Mouse (Mus musculus) testis, postnatal 10 days (tissue): ENCODE results near the gene Tas2r107.
"Not testable (repeated sequence)": the region's sequence is repeated elsewhere in the genome, so short reads cannot be mapped to it uniquely, and the experiment has no call there.

Experiments used
- DNase-seq: peaks from one replicate; pipeline ENCODE4 v3.0.0; 2021; ENCODE audit warnings: low spot score

Tas2r107 gene

DNA sequence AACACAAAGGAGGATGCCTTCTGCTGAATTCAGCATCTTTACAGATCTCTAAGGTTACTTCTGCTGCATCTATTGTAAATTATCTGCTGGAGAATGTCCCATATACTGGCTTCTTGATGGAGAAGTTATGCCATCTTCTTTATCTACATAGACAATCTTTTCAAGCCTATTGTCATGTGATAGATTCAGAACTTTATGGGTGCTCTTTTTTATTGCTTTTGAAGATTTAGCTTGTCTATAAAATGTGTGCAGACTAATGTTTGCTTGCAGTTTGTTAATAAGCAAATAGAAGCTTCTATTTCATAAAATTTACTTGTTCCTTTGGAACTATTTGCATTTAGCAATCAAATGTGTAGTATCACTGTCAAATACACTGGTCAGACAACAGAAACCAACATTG lies at the start of gene Tas2r107:
Gene Tas2r107 (minus strand): TSS at position 101 of the 400 bp plus-strand sequence.
- no peak for DNase-seq

GRCm38 (mm10) chr6:131689963-131690362 lies 30.0 kb upstream of the Tas2r107 start, which contains the start of gene Tas2r114:
Tas2r114 (minus strand) TSS chr6:131690063.
- DNase-seq = no peak

DNA sequence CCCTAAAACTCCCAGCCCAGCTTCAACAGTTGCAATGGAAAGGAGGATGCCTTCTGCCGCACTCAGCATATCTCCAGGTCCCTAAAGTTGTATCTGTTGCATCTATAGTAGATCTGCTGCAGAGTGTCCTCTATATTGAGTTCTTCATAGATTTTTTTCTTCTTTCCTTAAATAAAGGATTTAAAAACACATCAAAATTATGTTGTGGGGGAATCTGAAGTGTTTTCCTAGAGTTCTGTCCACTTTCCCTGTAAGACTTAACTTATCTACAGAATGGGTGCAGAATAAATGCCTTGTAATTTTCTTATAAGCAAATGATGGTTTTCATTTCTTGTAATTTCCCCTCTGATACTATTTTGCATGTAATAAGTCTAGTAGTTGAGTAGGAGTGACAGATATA lies 27.4 kb upstream of the Tas2r107 start, which contains the start of gene Tas2r105:
Gene Tas2r105 (minus strand): TSS at position 101 of the 400 bp plus-strand sequence.
- DNase-seq = no peak

- DNase-seq = no peak
These were observed 25.7 kb upstream of the Tas2r107 start, which contains the start of gene Tas2r104 for GRCm38 (mm10) chr6:131685644-131686043. Tas2r104 (minus strand) TSS chr6:131685744.

DNA sequence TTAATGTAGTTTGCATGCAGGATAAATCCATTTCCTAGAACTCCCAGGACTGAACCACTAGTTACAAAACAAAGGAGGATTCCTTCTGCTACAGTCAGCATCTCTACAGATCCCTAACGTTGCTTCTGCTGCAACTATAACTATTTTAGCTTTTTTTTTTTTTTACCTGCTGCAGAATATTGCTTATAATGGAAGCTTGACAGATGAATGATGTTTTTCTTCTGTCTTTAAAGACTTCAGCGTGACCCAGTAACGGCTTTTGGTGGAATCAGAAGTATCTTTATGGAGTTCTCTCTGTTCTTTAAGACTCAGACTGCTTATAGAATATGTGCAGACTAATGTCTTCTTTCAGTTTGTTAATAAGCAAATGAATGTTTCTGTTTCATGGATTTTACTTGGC lies 18.8 kb upstream of the Tas2r107 start, which contains the start of gene Tas2r106:
Gene Tas2r106 (minus strand): TSS at position 101 of the 400 bp plus-strand sequence.
- no peak for DNase-seq

GRCm38 (mm10) chr6:131630812-131631211 lies 29.1 kb downstream of the Tas2r107 start, which contains the start of gene Tas2r130:
Tas2r130 (minus strand) TSS chr6:131630912.
- DNase-seq = no peak

DNA sequence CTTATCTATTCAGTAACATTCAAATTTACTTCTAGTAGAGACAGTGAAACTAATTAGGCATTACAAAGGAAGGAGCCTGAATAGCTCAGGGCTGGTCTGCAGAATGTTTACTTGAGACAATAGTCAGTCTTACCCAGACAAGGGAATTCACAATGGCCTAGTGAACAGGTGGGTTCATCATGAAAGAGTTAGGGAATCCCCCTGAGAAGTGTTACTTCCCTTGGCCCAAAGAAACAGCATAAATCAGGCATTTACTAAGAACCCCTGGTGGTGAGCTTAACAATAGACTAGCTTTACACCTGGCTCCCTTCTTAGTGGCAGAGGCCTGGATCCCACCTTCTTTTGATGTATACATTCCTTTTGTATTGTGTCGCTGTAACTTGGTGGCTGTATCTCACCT lies 50.0 kb downstream of the Tas2r107 start:
- DNase-seq = not testable (repeated sequence)
